Mouse (Mus musculus) hindbrain, embryonic 10.5 days (tissue): ENCODE results near the gene Patj. TPM values are rescaled to one million over a fixed set of nuclear protein-coding genes. Genes with fewer than 3 reads are reported as not detected.
A peak's percentile ranks its signal among the peaks of the same experiment; 100 is the strongest.

Source experiments
- DNase-seq: peaks from one replicate; pipeline ENCODE4 v3.0.0-alpha.2; 2017; ENCODE audit warnings: low spot score
- H3K27ac ChIP-seq: fragments of 300-500 bp; sonication (generic); 2 replicates; pipeline ENCODE4 v1.5.1; 2016; ENCODE audit warnings: mild to moderate bottlenecking, moderate library complexity
- H3K27me3 ChIP-seq: fragments of 300-500 bp; sonication (generic); 2 replicates; pipeline ENCODE4 v1.6.1; 2016; ENCODE audit warnings: mild to moderate bottlenecking; ENCODE audit not compliant: poor library complexity, insufficient read depth, severe bottlenecking
- H3K36me3 ChIP-seq: fragments of 300-500 bp; sonication (generic); 2 replicates; pipeline ENCODE4 v1.6.1; 2016; ENCODE audit warnings: mild to moderate bottlenecking, moderate library complexity
- H3K4me1 ChIP-seq: fragments of 300-500 bp; sonication (generic); replicated peaks from 2 replicates; pipeline ENCODE4 v1.6.1; 2016; ENCODE audit warnings: mild to moderate bottlenecking
- H3K4me3 ChIP-seq: fragments of 300-500 bp; sonication (generic); 2 replicates; pipeline ENCODE4 v1.5.1; 2016; ENCODE audit warnings: mild to moderate bottlenecking, moderate library complexity
- H3K9me3 ChIP-seq: fragments of 300-500 bp; sonication (generic); 2 replicates; pipeline ENCODE4 v1.6.1; 2016; ENCODE audit warnings: mild to moderate bottlenecking, moderate library complexity
- WGBS: fragments of 180-500 bp; shearing (Covaris S2); methylation state at CpG from one replicate; pipeline ENCODE4 v1.1.7; 2016; 5-methylcytosine and 5-hydroxymethylcytosine counted together
- polyA plus RNA-seq: library from polyadenylated mRNA; unstranded; fragments of >200 nt; fragmentation: Nextera tagmentation; extraction: Ambion mirVana; gene quantifications from 2 replicates; pipeline ENCODE4 v1.2.1, GENCODE M21; 2016

Gene Patj
- polyA plus RNA-seq, 1 experiment from 2014 or later: 8.2 TPM

DNA sequence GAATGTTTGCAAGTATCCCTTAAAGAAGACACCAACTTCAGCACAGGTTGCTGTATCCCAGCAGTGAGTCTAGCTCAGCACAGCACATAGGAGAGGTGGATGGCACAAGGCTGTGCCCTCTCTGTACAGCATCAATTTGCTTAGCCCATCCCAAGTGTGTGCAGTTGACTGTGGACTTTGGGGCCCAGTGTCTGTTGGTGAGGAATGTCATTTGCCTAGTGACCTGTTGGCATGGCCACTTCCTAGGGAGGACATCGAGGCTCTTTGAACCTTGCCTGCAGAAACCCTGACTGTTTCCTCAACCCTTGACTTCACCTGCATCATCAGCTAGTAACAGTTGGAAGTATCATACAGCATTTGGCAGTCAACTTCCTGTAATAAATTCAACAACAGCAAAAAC is 270.9 kb downstream of the Patj start:
- 0 out of 2 replicates have a peak, but pooled peaks cover 3% of the 10 kb centered on the region for H3K36me3 ChIP-seq
- no peak overlapping the region for H3K27ac ChIP-seq
- H3K9me3 ChIP-seq: peaks cover 9% of the 10 kb centered on the region
- no peaks in the 10 kb centered on the region for H3K27me3 ChIP-seq
- DNase-seq: no peak
- WGBS: 97% methylated on average over 1 of the region's 1 CpGs
- no peaks in the 10 kb centered on the region for H3K4me1 ChIP-seq
- H3K4me3 ChIP-seq: no peak overlapping the region

DNA sequence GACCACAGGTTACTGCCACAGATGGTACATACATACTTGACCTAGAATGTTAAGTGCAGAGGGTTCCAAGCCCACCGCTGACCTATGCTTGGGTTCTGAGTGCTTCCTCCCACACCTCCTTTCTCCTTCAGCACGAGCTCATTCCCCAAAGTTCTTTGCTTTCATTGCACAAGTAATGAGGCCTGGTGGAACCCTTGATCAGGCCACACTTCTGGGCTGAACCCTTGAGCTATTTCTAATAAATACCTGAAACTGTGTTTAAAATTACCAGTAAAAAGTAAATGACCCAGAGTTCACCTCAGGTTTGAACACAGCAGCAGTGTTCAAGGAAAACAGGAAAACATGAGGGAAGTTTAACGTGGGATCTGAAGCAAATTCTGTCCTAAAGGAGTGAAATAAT is 271.4 kb downstream of the Patj start:
- H3K4me1 ChIP-seq: no peaks in the 10 kb centered on the region
- peaks cover 9% of the 10 kb centered on the region for H3K9me3 ChIP-seq
- H3K27ac ChIP-seq: no peak overlapping the region
- H3K27me3 ChIP-seq: no peaks in the 10 kb centered on the region
- no peak for DNase-seq
- 86% methylated on average over 3 of the region's 3 CpGs for WGBS
- 0 out of 2 replicates have a peak, but pooled peaks cover 3% of the 10 kb centered on the region for H3K36me3 ChIP-seq
- H3K4me3 ChIP-seq: no peak overlapping the region

DNA sequence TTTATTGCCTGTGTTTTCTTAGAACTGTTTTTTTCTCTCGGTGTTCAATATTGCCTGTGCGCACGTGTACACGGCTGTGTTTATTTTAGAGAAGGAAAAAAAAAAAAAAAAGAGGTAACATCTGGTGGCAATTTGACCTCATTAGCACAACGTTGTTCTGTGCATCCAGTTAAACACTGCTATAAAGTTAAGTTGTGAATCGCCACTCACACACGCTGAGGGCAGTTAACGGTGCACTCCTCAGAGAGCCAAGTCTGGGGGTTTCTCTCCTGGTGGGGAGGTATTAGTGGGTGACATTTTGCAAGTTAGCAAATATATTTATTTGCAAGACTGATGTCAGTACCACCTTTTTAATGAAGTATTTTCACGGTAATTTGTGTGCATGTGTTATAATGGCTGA is 281.9 kb downstream of the Patj start:
- no peaks in the 10 kb centered on the region for H3K27me3 ChIP-seq
- H3K36me3 ChIP-seq: no peaks in the 10 kb centered on the region
- WGBS: 80% methylated on average over 9 of the region's 9 CpGs
- no peak overlapping the region for H3K27ac ChIP-seq
- no peak overlapping the region for H3K4me3 ChIP-seq
- H3K9me3 ChIP-seq: no peaks in the 10 kb centered on the region
- H3K4me1 ChIP-seq: 0 out of 2 replicates have a peak, but pooled peaks cover 3% of the 10 kb centered on the region
- DNase-seq: no peak

DNA sequence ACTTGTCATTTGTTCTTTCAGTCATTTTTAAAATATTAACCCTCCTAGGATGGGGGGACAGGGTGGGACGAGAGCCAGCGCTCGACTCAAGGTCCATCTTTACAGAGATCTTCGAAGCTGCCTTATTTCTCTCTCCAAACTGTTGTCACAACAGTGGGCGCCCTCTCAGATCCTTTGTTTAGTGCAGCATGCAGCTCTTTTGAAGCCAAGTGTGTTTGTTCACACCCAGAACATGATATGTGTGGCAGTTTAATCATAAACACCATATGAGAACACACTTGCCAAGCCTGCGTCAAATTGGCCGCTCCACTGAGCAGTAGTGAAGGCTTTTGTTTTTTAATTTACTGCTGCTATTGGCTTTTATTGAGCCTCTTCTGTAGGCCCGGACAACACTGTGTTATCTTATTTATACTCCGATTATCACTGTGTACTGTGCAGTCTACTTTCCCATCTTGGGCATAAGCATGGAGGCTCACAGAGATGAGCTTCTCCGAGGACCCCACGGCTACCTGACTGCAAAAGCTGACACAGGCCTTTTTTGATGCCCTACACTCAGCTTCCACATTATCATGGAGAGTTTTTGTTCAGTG is 291.2 kb downstream of the Patj start:
- Histone ChIP-seq H3K27me3 (no peaks in the 10 kb centered on the region), H3K9me3 (no peaks in the 10 kb centered on the region), H3K27ac (peak overlapping the region; percentile 37; the same call in 1 of the 2 replicates), H3K4me3 (no peak overlapping the region), H3K36me3 (peaks cover 8% of the 10 kb centered on the region; the same call in 1 of the 2 replicates), H3K4me1 (peaks cover 8% of the 10 kb centered on the region; the same call in 1 of the 2 replicates)
- 89% methylated on average over 11 of the region's 11 CpGs for WGBS
- no peak for DNase-seq

DNA sequence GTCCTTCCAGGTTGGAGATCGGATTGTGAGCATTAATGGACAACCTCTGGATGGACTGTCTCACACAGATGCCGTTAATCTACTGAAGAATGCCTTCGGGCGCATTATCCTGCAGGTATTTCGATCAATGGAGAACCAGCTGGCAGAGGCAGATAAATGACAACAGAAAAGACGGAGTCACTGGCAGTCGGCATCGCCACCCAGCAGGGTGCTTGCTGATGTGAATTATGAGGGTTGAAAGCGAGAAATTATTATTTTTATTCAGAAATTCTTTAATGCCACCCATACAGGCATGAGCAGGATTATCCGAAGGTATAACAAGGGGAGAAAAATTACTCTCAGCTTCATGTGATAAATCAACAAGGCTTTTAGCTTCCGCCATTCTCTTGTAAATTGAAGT is 292.5 kb downstream of the Patj start:
- Histone ChIP-seq H3K9me3 (no peaks in the 10 kb centered on the region), H3K4me3 (no peak overlapping the region), H3K27me3 (no peaks in the 10 kb centered on the region), H3K27ac (no peak overlapping the region), H3K4me1 (peaks cover 8% of the 10 kb centered on the region; the same call in 1 of the 2 replicates), H3K36me3 (peaks cover 8% of the 10 kb centered on the region; the same call in 1 of the 2 replicates)
- DNase-seq: no peak
- WGBS: 78% methylated on average over 11 of the region's 11 CpGs

DNA sequence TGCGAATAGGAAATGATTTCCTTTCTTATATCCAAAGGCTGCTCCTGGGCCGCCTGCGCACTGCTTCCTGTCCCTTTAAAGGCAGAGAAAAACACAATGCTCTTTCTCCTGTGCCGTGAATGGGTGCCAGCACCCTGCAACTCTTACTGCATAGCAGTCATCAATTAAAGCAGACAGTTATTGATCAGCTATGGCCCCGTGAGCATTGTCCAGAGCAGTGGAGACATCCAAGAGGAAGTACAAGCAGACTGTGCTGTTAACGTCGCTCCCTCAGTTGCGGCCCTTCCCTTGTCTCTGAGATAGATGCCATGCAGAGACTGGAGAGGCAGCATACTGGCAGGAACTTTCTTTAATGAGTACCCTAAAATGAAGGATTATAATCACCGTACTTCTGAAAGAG is 292.9 kb downstream of the Patj start:
- Histone ChIP-seq H3K4me3 (no peak overlapping the region), H3K27ac (no peak overlapping the region), H3K36me3 (peaks cover 8% of the 10 kb centered on the region; the same call in 1 of the 2 replicates), H3K27me3 (no peaks in the 10 kb centered on the region), H3K9me3 (no peaks in the 10 kb centered on the region), H3K4me1 (peaks cover 8% of the 10 kb centered on the region; the same call in 1 of the 2 replicates)
- 73% methylated on average over 9 of the region's 9 CpGs for WGBS
- no peak for DNase-seq

DNA sequence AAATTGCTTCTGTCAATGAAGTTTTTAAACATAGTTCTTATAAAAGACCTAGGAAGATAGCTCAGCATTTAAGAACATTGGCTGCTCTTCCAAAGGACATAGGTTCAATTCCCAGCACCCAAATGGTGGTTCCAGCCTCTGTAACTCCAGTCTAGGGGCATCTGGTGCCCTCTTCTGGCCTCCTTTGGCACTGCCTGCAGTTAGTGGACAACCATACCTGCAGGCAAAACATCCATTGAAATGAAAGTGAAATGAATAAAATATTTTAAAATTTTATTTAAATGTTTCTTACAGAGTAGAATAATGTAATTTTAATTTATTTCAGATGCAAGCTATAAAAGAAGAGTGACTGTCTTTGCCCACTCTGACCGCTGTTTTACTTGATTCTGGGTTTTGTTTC is 294.4 kb downstream of the Patj start:
- Histone ChIP-seq H3K36me3 (peaks cover 8% of the 10 kb centered on the region; the same call in 1 of the 2 replicates), H3K4me1 (peaks cover 8% of the 10 kb centered on the region; the same call in 1 of the 2 replicates), H3K4me3 (no peak overlapping the region), H3K27ac (no peak overlapping the region), H3K9me3 (no peaks in the 10 kb centered on the region), H3K27me3 (no peaks in the 10 kb centered on the region)
- no peak for DNase-seq
- 96% methylated on average over 1 of the region's 1 CpGs for WGBS

DNA sequence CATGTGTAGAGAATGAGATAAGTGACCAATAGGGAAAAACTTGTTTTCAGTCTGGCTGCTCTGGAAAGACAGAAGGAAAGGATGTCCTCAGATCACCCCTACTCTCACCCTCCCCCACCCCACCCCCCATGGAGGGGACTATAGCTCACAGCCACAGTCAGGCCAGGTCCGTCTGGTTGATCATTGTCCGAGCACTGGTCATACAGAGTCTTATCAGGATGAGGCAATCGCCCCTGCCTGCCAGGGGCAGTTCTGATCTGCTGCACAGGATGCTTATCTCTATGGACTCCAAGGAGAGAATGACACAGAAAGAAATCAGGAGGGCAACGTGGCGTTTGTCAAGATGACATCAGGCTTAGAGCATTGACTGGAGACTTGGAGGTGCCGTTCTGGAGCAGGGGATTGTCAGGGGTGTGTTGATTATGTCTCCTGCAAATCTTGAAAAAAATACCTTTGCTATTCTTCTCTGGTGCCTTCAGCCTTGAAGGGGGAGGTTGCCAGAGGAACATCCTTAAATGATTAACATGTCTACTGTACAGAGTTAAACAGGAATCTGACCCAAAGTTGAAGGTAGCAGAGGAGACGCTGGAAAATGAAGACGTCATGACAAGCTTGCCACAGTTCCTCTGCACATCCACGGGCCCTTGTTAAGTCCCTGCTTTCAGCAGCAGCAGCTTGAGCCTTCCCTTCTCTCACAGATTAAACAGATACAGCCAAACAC is 298.0 kb downstream of the Patj start:
- WGBS: 70% methylated on average over 9 of the region's 9 CpGs
- H3K4me1 ChIP-seq: peaks cover under 1% of the 10 kb centered on the region; the same call in 1 of the 2 replicates

GRCm38 (mm10) chr4:98697932-98698331 is 302.3 kb downstream of the Patj start:
- H3K27ac ChIP-seq: no peak overlapping the region
- DNase-seq: no peak
- no peaks in the 10 kb centered on the region for H3K27me3 ChIP-seq
- 84% methylated on average over 4 of the region's 4 CpGs for WGBS
- no peak overlapping the region for H3K4me3 ChIP-seq
- no peaks in the 10 kb centered on the region for H3K36me3 ChIP-seq
- H3K4me1 ChIP-seq: peaks cover 16% of the 10 kb centered on the region
- no peaks in the 10 kb centered on the region for H3K9me3 ChIP-seq

More for the DNA sequence above, 298.0 kb downstream of the Patj start:
- DNase-seq: no peak
- no peak overlapping the region for H3K4me3 ChIP-seq
- peaks cover 8% of the 10 kb centered on the region; the same call in 1 of the 2 replicates for H3K36me3 ChIP-seq
- no peaks in the 10 kb centered on the region for H3K9me3 ChIP-seq
- H3K27ac ChIP-seq: no peak overlapping the region
- H3K27me3 ChIP-seq: no peaks in the 10 kb centered on the region

DNA sequence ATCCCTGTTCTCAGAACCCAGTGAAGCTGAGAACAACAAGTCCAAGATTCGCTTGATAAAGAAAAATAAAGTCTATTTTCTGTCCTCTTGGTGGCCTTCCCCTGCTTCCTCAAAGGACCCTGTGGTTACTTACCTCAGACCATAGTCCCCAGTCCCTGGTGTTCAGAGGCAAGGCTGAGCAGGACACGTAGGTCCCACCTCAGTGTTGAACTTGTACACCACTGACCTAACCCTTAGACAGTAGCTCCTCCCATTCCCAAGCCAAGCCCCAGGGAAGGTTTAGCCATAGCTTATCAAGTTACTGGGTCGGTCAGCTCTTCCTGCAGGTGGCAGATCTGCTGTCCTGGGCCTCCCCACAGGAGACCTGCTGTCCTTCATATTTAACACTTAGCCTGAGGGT is 303.3 kb downstream of the Patj start:
- Histone ChIP-seq H3K27me3 (no peaks in the 10 kb centered on the region), H3K4me1 (peaks cover 16% of the 10 kb centered on the region), H3K4me3 (no peak overlapping the region), H3K27ac (no peak overlapping the region), H3K36me3 (no peaks in the 10 kb centered on the region), H3K9me3 (no peaks in the 10 kb centered on the region)
- WGBS: 65% methylated on average over 3 of the region's 3 CpGs
- DNase-seq: no peak

DNA sequence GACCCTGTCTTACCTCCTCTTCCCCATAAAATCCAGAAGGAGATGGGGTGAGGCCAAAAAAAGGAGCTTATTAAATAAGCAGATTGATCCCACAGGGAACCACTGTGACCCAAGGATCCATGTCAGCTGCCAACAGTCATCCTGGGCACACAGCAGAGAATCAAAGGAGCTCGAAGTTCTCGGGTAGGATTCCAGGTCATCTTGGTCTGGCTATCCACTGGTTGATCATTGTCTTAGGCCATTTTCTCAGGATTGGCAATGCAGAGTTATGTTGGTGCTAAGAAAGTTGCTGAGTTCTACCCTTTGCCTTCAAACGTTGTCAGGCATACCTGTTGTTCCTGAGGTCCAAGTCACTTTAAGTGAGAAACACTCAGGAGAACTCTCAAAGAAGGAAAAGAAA is 304.6 kb downstream of the Patj start:
- Histone ChIP-seq H3K27me3 (no peaks in the 10 kb centered on the region), H3K9me3 (no peaks in the 10 kb centered on the region), H3K27ac (no peak overlapping the region), H3K4me3 (no peak overlapping the region), H3K4me1 (peaks cover 16% of the 10 kb centered on the region), H3K36me3 (no peaks in the 10 kb centered on the region)
- WGBS: 91% methylated on average over 3 of the region's 3 CpGs
- no peak for DNase-seq

- Histone ChIP-seq H3K27me3 (no peaks in the 10 kb centered on the region), H3K27ac (no peak overlapping the region), H3K9me3 (no peaks in the 10 kb centered on the region), H3K36me3 (no peaks in the 10 kb centered on the region), H3K4me1 (peaks cover 16% of the 10 kb centered on the region), H3K4me3 (no peak overlapping the region)
- DNase-seq: peak; percentile 77
- 33% methylated on average over 12 of the region's 12 CpGs for WGBS
These were observed 306.8 kb downstream of the Patj start for GRCm38 (mm10) chr4:98702201-98702894.

DNA sequence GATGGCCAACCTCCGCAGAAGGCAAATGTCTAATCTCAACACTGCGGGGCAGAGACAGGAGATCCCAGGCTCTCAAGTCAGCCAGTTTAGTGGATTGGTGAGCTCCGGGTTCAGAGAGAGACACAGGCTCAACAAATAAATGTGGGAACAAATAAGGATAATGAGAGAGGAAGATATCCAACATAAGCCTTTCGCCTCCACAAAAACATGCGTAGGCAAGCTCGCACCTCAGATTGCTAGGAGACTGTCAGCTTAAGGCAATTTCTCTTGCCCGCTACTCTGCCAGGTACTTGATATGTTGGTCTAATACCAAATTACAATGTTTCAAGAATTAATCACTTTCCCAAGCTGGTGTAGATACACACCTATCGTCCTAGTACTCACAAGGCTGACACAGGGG is 315.3 kb downstream of the Patj start:
- 91% methylated on average over 8 of the region's 8 CpGs for WGBS
- Histone ChIP-seq H3K4me3 (no peak overlapping the region), H3K27me3 (no peaks in the 10 kb centered on the region), H3K9me3 (no peaks in the 10 kb centered on the region), H3K36me3 (no peaks in the 10 kb centered on the region), H3K4me1 (no peaks in the 10 kb centered on the region), H3K27ac (no peak overlapping the region)
- no peak for DNase-seq
